Mouse (Mus musculus) forebrain, embryonic 11.5 days (tissue): ENCODE results near the gene Shc3. TPM values are rescaled to one million over a fixed set of nuclear protein-coding genes. Genes with fewer than 3 reads are reported as not detected.

Source experiments
- ATAC-seq: fragments of 200-750 bp; cut with Nextera tagmentation; replicated peaks from 2 replicates; pipeline ENCODE4 v1.8.0; 2017; ENCODE audit warnings: moderate TSS enrichment; ENCODE audit not compliant: low FRiP score
- DNase-seq: peaks from one replicate; pipeline ENCODE4 v3.0.0-alpha.2; 2017; ENCODE audit warnings: low spot score
- H3K27ac ChIP-seq: fragments of 300-500 bp; sonication (generic); 2 replicates; pipeline ENCODE4 v1.5.1; 2014; ENCODE audit warnings: low read depth, low read length
- H3K27me3 ChIP-seq: fragments of 300-500 bp; sonication (generic); 2 replicates; pipeline ENCODE4 v1.6.1; 2014; ENCODE audit warnings: mild to moderate bottlenecking, low read length, mixed read lengths; ENCODE audit not compliant: control insufficient read depth, insufficient read depth
- H3K36me3 ChIP-seq: fragments of 300-500 bp; sonication (generic); 2 replicates; pipeline ENCODE4 v1.6.1; 2014; ENCODE audit warnings: mild to moderate bottlenecking, low read length, moderate library complexity, mixed read lengths; ENCODE audit not compliant: control insufficient read depth, insufficient read depth
- H3K4me1 ChIP-seq: fragments of 300-500 bp; sonication (generic); replicated peaks from 2 replicates; pipeline ENCODE4 v1.6.1; 2014; ENCODE audit warnings: low read length, mixed read lengths; ENCODE audit not compliant: control insufficient read depth, insufficient read depth
- H3K4me2 ChIP-seq: fragments of 300-500 bp; sonication (generic); 2 replicates; pipeline ENCODE4 v1.6.1; 2014; ENCODE audit warnings: low read depth, mild to moderate bottlenecking, low read length, moderate library complexity, mixed read lengths; ENCODE audit not compliant: severe bottlenecking
- H3K4me3 ChIP-seq: fragments of 300-500 bp; sonication (generic); 2 replicates; pipeline ENCODE4 v1.5.1; 2014; ENCODE audit warnings: low read depth, low read length
- H3K9ac ChIP-seq: fragments of 300-500 bp; sonication (generic); 2 replicates; pipeline ENCODE4 v1.6.1; 2014; ENCODE audit warnings: low read length
- H3K9me3 ChIP-seq: fragments of 300-500 bp; sonication (generic); 2 replicates; pipeline ENCODE4 v1.6.1; 2016; ENCODE audit warnings: low read length, mixed read lengths; ENCODE audit not compliant: control insufficient read depth
- WGBS: fragments of 180-500 bp; shearing (Covaris S2); extraction: QIAGEN DNeasy Blood & Tissue Kit; methylation state at CpG from one replicate; pipeline ENCODE4 v1.1.7; 2014; 5-methylcytosine and 5-hydroxymethylcytosine counted together
- polyA plus RNA-seq: library from polyadenylated mRNA; unstranded; fragments of >200 nt; fragmentation: Nextera tagmentation; extraction: Ambion mirVana; gene quantifications from 2 replicates; pipeline ENCODE4 v1.2.1, GENCODE M21; 2014

Gene Shc3
- polyA plus RNA-seq, 1 experiment from 2014 or later = 8.3 TPM

DNA sequence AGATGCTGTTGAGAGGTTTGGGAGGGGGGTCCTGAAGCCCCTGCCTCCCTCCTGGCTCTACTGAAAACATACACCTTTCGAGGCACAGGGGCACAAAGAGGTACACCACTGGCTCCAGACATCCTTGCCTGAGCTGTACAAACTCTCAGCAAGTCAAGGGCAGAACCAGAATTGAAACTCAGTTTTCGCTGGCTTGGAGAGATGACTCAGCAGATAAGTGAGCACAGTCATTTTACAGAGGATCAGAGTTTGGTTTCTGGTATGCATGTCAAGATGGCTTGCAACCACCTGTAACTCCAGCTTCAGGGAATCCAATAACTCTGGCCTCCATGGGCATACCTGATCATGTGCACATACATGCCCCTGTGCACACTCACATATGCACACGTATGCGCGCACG lies 79.0 kb downstream of the Shc3 start:
- Histone ChIP-seq H3K9ac (no peak overlapping the region), H3K27me3 (no peaks in the 10 kb centered on the region), H3K4me3 (no peak overlapping the region), H3K9me3 (no peaks in the 10 kb centered on the region), H3K4me1 (no peaks in the 10 kb centered on the region), H3K4me2 (no peak overlapping the region), H3K36me3 (no peaks in the 10 kb centered on the region), H3K27ac (no peak overlapping the region)
- ATAC-seq (no peak), DNase-seq (no peak)
- 88% methylated on average over 6 of the region's 6 CpGs for WGBS

DNA sequence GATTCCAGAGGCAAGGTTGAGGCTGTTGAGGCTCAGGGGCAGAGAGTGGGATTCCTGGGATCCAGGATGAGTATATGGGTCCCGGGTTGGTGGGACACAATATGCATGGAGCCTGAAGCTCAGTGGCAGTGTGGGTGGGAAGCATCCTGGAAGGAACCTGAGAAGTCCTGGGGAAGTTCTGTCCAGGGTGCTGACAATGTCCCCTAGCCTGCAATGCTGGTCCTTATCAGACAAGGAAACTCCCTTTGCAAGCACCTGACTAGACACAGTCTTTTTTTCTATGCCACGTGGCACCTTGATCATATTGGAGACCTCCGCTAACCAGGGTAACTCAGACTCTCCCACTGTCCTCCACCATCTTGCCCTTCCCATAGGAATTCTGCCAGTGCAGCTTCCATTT lies 80.3 kb downstream of the Shc3 start:
- H3K9ac ChIP-seq = no peak overlapping the region
- no peak overlapping the region for H3K27ac ChIP-seq
- no peaks in the 10 kb centered on the region for H3K27me3 ChIP-seq
- H3K4me1 ChIP-seq = no peaks in the 10 kb centered on the region
- H3K36me3 ChIP-seq = no peaks in the 10 kb centered on the region
- ATAC-seq (no peak), DNase-seq (no peak)
- H3K4me2 ChIP-seq = no peak overlapping the region
- H3K9me3 ChIP-seq = no peaks in the 10 kb centered on the region
- H3K4me3 ChIP-seq = no peak overlapping the region
- WGBS = 82% methylated on average over 3 of the region's 3 CpGs

DNA sequence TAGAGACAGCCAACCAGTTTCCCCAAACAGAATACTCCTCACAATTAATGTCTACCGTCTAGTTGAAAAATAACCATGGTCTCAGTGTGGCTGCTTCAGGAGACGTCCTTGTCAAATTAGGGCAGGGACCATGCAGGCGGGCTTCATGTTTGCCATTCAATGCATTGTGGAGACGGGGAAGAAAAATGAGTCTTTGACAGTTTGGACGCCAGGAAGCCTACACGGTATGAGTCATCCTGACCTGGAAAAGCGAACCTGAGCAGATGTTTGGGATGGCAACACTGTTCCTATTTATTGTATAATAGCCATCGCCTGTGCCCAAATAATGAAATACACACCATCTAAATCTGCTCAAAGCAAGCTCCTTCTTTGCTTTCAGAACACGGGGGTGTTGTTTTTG lies 83.9 kb downstream of the Shc3 start:
- DNase-seq = peak; percentile 1
- Histone ChIP-seq H3K9me3 (no peaks in the 10 kb centered on the region), H3K4me1 (no peaks in the 10 kb centered on the region), H3K9ac (no peak overlapping the region), H3K4me3 (no peak overlapping the region), H3K27ac (no peak overlapping the region), H3K27me3 (no peaks in the 10 kb centered on the region), H3K36me3 (no peaks in the 10 kb centered on the region), H3K4me2 (no peak overlapping the region)
- WGBS = 90% methylated on average over 9 of the region's 9 CpGs
- no peak for ATAC-seq

DNA sequence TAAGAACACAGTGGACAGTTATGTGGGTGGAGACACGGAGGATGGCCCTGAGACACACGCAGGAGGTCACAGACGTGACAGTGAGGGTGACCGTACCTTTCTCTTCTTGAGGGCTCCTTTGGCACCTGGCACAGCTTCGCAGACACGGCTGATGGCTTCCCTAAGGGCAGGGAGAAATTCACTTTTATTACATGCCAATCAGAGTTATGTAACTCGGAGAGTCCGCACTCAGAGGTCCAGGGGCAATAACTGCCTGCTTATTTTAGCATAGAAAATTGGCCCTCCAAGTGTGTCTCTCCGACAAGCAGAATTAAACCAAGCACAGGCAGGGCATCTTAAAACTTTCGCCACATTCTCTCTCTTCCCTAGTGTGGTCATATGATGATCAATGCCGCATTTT lies 86.4 kb downstream of the Shc3 start:
- H3K9ac ChIP-seq = no peak overlapping the region
- ATAC-seq = no peak
- WGBS = 90% methylated on average over 11 of the region's 11 CpGs

DNA sequence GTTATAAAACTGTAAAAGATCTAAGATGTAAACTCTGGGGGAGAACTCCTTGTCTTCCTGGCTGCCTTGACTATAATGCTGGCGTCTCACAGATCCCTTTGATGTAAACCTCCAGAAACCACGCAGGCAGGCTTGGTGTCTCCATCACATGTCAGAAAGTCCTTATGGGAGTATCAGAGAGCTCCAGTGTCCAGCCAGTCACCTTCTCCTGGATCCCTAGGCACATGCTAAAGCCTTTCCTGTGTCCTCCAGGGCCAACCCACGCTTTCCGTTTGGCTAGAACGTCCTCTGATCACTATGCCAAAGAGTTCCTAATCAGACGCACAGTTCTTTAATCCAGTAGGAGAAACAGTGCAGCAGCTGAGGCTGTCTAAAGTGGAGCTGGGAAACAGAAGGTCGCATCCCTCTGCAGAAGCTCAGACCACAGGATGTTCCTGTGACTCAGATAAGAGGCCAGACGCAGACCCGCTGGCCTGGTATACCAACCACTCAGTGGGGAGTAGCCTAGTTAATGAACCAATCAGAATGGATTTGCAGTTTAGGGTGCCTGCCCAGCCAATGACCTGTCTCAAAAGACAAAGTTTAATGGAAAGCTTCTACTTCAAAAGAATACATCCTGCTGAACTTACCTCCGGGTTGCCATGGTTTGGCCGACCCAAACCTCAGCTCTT lies 88.7 kb downstream of the Shc3 start:
- Histone ChIP-seq H3K27me3 (no peaks in the 10 kb centered on the region), H3K4me2 (no peak overlapping the region), H3K9ac (no peak overlapping the region), H3K27ac (no peak overlapping the region), H3K36me3 (no peaks in the 10 kb centered on the region), H3K9me3 (no peaks in the 10 kb centered on the region), H3K4me3 (no peak overlapping the region), H3K4me1 (no peaks in the 10 kb centered on the region)
- peak; percentile 30 for DNase-seq
- WGBS = 80% methylated on average over 11 of the region's 11 CpGs
- ATAC-seq = no peak

More for the DNA sequence above, 86.4 kb downstream of the Shc3 start:
- H3K36me3 ChIP-seq = no peaks in the 10 kb centered on the region
- H3K9me3 ChIP-seq = no peaks in the 10 kb centered on the region
- no peaks in the 10 kb centered on the region for H3K27me3 ChIP-seq
- H3K4me3 ChIP-seq = no peak overlapping the region
- peak; percentile 34 for DNase-seq
- no peak overlapping the region for H3K4me2 ChIP-seq
- no peaks in the 10 kb centered on the region for H3K4me1 ChIP-seq
- no peak overlapping the region for H3K27ac ChIP-seq

DNA sequence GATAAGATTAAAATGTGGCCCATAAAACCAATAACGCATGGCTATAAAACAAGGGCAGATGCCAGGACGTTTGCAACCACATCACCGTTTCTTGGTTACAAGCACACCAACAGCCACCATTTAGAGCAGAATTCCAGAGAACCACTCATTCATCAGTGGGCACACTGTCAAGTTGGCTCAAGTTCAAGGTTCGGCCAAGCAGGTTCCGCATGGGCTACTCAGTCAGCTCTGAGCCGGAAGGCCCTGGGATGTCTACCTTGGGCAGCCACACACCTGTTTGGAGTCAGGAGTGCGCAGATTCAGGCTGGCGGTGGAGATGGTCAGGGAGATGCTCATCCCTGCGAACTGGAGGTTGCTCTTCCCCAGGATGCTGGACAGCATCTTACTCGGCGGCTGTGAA lies 89.4 kb downstream of the Shc3 start:
- Histone ChIP-seq H3K4me2 (no peak overlapping the region), H3K27me3 (no peaks in the 10 kb centered on the region), H3K9me3 (no peaks in the 10 kb centered on the region), H3K4me1 (no peaks in the 10 kb centered on the region), H3K36me3 (no peaks in the 10 kb centered on the region), H3K9ac (no peak overlapping the region), H3K4me3 (no peak overlapping the region), H3K27ac (no peak overlapping the region)
- DNase-seq (peak; percentile 13), ATAC-seq (no peak)
- 88% methylated on average over 11 of the region's 11 CpGs for WGBS

DNA sequence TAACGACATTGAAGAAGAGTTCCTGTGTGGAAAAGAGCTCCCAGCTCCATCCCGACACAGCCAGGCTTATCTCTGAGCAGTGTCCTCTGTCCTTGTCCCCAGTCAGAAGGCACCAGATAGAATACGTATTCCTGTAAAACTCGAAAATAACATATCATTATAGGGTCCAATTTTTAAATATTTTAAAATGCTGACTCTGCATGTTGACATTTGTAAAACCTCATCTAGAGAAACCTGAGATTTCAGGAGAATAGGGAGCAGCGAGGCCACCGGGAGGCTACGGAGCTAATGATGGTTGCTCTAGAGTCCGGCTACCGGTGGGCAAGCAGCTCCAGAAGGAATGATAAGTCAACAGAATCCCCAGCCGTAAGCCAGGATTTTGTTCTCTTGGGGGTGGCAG lies 92.2 kb downstream of the Shc3 start:
- DNase-seq = no peak
- Histone ChIP-seq H3K27me3 (no peaks in the 10 kb centered on the region), H3K9ac (no peak overlapping the region), H3K4me2 (no peak overlapping the region), H3K4me3 (no peak overlapping the region), H3K36me3 (no peaks in the 10 kb centered on the region), H3K9me3 (no peaks in the 10 kb centered on the region), H3K4me1 (no peaks in the 10 kb centered on the region), H3K27ac (no peak overlapping the region)
- 88% methylated on average over 10 of the region's 10 CpGs for WGBS
- ATAC-seq = no peak

DNA sequence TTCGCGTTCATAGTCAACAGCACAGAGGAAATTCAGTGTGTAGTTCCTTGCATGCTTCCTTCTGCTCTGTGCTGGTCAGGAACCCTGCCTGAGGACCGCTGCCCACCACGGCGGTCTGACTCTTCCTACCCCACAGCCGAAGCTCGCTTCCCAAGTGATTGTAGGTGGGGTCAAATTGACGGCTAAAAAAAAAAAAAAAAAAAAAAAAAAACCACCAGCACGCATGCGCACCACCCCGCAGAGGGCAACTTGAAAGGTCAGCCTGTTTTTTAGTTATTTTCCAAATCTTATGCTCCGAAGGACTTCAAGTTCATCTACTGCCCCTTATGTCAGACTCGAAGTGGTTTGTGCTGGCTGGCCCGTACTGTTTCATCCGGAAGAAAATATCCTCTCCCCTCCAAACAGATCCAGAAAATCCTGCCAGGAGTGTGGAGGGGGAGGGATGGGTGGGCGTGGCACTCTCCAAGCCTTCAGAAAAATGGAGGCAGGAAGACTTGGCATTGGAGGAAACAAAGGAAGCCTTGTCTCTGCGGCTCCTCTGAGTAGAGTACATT lies 100.4 kb downstream of the Shc3 start:
- Histone ChIP-seq H3K27ac (no peak overlapping the region), H3K4me2 (no peak overlapping the region), H3K9ac (no peak overlapping the region), H3K9me3 (no peaks in the 10 kb centered on the region), H3K4me1 (no peaks in the 10 kb centered on the region), H3K27me3 (no peaks in the 10 kb centered on the region), H3K4me3 (no peak overlapping the region), H3K36me3 (no peaks in the 10 kb centered on the region)
- ATAC-seq = no peak
- DNase-seq = no peak
- 83% methylated on average over 17 of the region's 17 CpGs for WGBS
